Mouse (Mus musculus) layer of hippocampus, adult 9-10 months (tissue): Measurements from ENCODE around the gene Tpr.

Source experiments
- DNase-seq: peaks from one replicate; pipeline ENCODE4 v3.0.0; 2022; ENCODE audit warnings: low spot score

Gene Tpr

DNA sequence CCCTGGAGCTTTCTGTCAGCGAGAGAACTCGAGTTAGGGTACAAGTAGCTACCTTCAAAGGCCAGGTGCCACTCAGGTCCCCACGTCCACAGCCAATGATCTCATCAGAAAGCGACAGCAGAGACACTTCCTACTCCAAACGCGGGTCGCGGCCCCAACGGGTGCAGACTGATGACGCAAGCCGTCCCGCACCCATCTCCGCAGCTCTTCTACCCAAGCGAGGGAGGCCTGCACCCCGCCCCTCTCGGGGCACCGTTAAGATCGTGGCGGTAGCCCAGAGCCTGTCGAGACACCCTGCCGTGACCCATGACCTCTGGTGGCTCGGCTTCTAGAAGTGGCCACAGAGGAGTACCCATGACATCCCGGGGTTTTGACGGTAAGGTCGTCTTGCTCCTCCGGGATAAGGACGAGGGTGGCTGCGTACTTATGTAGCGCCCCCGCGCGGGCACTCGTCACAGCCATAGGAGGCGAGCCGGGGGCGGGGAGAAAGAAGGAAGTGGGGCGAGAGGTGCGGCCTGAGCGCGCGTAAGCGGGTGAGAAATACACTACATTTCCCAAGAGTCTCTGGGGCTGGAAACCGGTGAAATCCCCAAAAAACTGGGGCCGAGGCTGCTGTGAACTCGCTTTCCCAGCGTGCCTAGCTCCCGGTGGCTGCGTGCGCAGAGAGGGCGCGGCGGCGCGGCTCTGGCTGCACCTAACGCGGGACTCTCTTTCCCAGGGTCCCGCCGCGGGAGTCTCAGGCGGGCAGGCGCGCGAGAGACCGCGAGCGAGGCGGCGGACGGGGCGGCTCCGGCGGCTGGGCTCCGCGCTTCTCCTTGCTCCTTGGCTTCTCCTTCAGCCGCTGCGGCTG lies at the start of gene Tpr, which contains the start of gene Odr4:
Gene Tpr, plus strand, starts transcription at position 201 of the 850 bp plus-strand sequence.
Gene Odr4, minus strand, starts transcription at position 443 of the 850 bp plus-strand sequence.
- DNase-seq: peak; percentile 99

DNA sequence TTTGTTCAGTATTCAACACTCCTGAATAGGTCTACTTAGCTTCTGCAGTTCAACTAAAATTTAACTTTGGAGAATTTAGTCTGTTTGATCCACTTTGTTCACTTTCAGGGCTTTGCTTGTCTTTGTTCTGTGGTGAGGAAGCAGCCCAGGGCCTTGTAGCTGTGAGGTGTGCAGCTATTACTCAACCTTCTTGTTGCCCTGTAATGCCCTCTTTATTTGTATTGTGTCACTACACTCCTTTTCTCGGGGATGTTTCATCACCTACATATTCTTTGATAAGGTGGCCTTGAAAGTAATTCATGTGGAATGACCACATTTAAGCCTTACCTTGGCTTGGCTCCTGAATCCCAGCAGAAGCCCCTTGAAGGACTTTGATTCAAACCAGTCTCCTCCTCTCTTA lies 31.8 kb upstream of the Tpr start:
- DNase-seq: no peak

DNA sequence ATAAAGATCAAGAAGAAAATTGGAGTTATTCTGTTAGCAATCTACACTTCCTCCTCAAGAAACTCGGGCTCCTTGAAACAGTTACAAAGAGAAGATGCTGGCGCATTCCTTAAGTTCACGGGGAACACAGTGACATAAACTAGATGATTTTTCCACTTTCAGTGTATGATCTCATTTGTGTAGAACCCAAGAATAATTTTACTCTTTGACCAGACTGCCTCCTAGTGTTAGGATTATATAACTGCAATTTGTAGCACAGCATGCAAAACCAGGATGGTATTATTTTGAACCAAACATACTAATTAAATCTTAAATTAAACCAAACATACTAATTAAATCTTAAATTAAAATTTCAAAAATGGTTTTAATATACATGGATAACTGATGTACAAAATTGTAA lies 19.7 kb upstream of the Tpr start:
- no peak for DNase-seq

GRCm38 (mm10) chr1:150374247-150374646 lies 18.4 kb upstream of the Tpr start:
- DNase-seq: no peak

- DNase-seq: no peak
Observed at GRCm38 (mm10) chr1:150384138-150384537, 8.5 kb upstream of the Tpr start.

DNA sequence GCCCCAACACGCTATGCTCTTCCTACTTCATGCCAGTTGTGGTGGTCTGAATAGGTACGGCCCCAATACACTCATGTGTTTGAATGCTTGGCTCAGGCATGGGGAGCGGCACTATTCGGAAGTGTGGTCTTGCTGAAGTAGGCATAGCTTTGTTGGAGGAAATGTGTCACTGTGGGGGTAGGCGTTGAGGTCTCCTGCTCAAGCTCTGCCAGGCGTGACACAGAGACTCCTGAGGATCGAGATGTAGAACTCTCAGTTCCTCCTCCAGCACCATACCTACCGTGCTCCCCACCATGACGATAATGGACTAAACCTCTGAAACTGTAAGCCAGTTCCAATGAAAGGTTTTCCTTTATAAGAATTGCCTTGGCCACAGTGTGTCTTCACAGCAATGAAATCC lies 5.1 kb upstream of the Tpr start:
- no peak for DNase-seq

- DNase-seq: no peak
Observed at GRCm38 (mm10) chr1:150389390-150390129, 3.1 kb upstream of the Tpr start.

DNA sequence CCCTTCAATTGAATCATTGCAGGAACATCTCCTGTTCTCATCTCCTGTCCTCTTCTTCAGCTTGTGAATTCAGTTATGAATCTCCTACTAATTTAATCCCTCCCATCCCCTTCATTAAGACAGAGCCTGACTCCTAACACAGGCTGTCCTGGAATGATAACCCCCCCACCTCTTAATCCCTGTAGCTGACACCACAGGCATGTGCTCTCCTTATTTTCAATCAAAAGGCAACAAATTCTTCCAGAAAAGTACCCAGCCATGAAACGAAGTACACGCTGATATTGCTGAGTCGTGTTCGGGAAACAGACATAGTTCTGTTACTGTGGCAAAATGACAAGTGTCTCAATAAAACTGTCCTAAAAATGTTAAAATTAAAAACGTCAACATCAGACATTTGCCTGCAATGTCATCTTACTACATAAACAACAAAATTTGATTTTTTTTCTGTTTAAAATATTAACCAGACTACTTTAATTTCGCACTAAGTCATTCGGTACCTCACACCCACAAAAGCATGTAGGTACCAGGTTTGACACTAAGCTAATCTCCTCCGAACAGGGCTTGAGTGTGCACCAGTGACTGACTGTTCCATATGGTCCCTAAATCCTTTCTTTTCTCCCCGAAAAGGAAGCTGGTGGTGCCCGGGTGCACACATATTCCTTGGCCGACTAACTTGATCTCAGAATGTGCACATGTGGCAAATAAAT lies 554 bp upstream of the Tpr start:
- no peak for DNase-seq

DNA sequence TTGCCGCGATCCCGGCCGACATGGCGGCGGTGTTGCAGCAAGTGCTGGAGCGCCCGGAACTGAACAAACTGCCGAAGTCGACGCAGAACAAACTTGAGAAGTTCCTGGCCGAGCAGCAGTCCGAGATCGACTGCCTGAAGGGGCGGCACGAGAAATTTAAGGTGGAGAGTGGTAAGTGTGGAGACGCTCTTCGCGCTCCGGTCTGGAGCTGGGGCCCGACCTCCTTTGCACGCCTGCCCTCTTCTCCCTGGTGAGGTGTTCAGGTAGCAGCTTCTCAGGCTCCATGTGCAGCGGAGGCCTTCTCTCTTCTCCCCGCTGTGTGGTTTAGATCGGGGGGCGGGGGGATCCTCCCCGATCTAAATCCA lies 832 bp downstream of the Tpr start:
- no peak for DNase-seq

GRCm38 (mm10) chr1:150396001-150396400 lies 3.4 kb downstream of the Tpr start:
- no peak for DNase-seq

- DNase-seq: no peak
Observed at GRCm38 (mm10) chr1:150403914-150404313, 11.3 kb downstream of the Tpr start.

- DNase-seq: no peak
Observed at GRCm38 (mm10) chr1:150404555-150404954, 11.9 kb downstream of the Tpr start.

DNA sequence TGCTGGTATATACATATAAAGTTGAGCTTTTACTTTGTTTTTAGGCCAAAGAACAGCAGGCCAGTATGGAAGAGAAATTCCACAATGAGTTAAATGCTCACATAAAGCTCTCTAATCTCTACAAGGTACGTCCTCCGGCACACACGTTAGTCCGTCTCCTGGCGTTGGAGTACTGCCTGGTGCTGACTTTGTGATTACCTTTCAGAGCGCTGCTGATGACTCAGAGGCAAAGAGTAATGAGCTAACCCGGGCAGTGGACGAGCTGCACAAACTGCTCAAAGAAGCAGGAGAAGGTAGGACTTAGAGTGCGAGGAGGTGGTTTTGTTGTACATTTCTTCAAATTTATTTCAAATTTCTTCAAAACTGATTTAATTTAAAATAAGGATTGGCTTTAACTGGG lies 14.6 kb downstream of the Tpr start:
- DNase-seq: no peak

- no peak for DNase-seq
Observed at GRCm38 (mm10) chr1:150409996-150410395, 17.4 kb downstream of the Tpr start.

- DNase-seq: no peak
Observed at GRCm38 (mm10) chr1:150416006-150416405, 23.4 kb downstream of the Tpr start.

DNA sequence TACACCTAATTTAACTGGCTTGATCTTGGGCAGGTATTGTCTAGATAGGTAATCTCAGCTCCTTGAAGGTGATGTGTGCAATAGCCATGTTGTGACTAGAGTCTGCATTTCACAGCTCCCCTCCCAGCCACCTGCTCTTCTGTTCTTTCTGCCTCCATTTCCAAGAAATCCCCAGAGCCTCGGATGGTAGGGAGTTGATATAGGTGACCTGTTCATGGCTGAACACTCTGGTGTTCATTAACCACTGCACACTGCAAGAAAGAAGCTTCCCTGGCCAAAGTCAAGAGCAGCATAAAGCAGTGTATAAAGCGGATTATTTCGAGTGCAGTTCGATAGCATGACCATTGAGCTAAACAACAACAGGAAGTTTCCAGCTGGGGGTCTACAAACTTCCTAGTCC lies 25.8 kb downstream of the Tpr start:
- no peak for DNase-seq

DNA sequence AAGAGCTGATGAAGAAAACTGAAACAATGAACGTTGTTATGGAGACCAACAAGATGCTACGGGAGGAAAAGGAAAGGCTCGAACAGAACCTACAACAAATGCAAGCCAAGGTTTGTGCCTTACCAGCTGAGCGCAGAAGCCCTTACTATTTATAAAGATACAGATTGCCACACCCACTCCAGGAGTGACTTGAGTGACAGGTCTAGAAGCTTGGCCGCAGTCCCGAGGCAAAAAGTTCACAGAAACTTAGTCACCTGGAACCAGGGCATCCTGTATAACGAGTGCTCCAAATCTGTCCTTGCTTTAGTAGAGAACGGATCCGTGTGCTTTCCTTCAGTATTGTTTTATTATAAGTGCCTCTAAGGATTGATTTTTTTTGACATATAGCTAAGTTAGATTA lies 33.0 kb downstream of the Tpr start:
- no peak for DNase-seq

GRCm38 (mm10) chr1:150426216-150426615 lies 33.6 kb downstream of the Tpr start:
- DNase-seq: no peak

GRCm38 (mm10) chr1:150438641-150439040 lies 46.0 kb downstream of the Tpr start:
- DNase-seq: no peak

GRCm38 (mm10) chr1:150441731-150442130 lies 49.1 kb downstream of the Tpr start:
- DNase-seq: no peak

DNA sequence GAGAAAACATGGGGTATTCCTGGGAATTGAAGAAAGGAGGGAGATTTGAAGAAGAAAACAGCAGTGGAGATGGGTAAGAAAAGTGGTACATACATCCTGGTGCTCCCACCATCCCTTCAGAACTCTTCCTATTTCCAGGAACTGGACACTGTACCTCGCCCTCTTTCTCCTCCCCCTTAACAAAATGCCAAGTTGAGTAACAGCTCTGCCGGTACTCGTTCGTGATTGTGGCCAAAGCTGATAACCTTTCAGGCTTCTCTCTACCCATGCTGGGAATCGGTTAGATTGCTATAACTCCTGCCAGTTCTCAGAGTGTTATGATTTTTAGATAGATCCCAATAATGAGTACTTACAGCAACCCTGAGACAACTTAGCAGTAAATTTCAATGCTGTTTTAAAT lies 66.3 kb downstream of the Tpr start:
- DNase-seq: no peak

- DNase-seq: no peak
Observed at GRCm38 (mm10) chr1:150459599-150459998, 67.0 kb downstream of the Tpr start.

DNA sequence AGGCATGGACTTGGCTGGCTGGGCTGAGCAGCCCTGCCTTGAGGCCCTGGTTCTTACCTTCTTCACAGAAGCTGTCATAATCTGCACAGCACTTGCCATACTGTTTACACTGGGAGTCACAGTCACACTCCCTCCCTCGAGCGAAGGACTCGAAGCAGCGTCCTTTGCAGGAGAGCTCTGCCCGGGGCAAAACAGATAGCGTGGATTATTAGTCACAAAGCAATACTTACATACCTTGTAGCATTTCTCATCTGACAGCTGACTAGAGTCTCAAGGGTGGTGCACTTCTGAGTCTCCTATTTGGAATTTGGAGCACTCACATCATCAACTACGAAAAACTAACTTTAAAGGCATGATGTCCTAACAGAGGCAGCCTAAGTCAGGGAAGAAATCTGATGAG lies 68.0 kb downstream of the Tpr start:
- no peak for DNase-seq
